Mouse (Mus musculus): ENCODE results near the gene Unc93b1.

DNA sequence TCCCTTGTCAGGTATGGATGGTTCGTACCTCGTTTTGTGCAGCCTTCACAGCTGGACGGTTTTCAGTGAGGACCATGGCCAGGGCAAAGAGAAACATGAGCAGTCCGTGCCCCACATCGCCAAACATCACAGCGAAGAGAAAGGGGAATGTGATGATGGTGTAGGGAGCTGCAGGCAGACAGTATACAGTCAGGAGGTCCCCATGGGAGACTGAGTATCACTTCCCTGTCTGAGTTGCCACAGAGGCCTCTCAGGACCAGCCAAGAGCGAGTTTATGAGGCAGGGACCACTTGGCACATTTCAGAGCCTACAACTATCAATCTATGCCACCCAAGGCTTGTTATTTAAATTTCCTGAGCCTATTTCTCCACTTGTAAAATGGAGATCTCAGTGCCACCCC lies 36.0 kb upstream of the Unc93b1 start:
- TF ChIP-seq POLR2A (IDR thresholded peaks at IDR 0.05; ENCODE audit: low read depth, low read length) (no peak), CTCF (IDR thresholded peaks at IDR 0.05; ENCODE audit: borderline replicate concordance, insufficient read depth, low read length) (no peak)
